Mouse (Mus musculus): ENCODE data around the gene Ephb1.

Gene Ephb1

DNA sequence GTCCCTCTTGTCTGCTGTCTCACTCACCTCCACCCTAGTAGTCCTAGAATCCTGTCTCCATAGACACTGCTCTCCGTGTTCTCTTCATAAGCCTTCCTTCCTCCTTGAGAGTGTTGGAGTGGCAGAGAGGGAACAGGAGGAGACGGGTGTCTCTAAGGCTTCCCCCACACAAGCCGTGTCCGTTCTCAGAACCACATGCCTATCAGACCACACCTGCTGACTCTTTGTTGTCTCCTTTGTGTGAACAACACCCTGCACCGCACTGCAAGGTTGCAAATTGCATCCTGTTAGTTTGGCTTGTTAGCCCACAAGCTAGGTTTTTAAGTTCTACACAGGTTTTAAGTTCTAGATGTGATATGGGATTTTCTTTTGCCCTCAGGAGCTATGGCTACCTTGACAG is 435.2 kb downstream of the Ephb1 start:
- no peak for DNase-seq (ENCODE audit: low read depth, low spot score)

DNA sequence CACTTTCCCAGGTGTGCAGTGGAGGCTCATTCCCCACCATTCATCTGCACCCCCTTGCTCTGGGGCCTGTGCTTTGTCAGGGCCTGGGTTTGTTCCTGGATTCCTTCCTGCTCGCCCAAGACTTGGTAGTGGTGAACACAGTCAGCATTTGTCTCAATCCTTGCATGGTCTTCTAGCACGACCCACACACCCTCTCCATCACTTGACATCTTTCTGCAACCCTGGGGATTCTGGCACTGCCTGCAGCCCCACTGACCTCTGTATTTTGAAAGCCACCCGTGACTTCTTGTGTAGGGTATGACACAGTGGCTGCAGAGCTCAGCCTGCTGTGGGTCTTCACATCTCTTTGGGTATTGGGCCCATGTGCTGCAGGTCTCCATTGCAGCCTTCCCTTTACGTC is 435.7 kb downstream of the Ephb1 start:
- no peak for DNase-seq (ENCODE audit: low read depth, low spot score)

DNA sequence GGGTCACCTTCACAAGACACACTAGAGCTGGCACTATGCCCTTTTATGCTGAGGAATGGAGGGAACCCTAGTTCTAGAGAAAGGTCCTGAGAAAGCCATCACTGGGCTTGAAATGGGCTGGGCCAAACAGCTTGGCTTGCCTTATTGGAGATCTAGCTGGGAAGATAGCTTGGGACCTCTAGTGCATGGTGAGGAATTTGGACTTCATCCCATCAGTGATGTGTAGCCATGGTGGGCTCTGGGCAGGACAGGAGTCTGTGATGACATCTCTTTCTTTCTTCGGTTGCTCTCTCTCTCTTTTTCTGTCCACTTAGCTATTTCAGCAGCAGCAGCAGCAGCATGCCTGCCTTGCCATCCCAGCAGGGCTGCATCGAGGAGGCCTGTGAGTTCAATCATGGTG is 439.4 kb downstream of the Ephb1 start:
- DNase-seq (ENCODE audit: low read depth, low spot score) = no peak

DNA sequence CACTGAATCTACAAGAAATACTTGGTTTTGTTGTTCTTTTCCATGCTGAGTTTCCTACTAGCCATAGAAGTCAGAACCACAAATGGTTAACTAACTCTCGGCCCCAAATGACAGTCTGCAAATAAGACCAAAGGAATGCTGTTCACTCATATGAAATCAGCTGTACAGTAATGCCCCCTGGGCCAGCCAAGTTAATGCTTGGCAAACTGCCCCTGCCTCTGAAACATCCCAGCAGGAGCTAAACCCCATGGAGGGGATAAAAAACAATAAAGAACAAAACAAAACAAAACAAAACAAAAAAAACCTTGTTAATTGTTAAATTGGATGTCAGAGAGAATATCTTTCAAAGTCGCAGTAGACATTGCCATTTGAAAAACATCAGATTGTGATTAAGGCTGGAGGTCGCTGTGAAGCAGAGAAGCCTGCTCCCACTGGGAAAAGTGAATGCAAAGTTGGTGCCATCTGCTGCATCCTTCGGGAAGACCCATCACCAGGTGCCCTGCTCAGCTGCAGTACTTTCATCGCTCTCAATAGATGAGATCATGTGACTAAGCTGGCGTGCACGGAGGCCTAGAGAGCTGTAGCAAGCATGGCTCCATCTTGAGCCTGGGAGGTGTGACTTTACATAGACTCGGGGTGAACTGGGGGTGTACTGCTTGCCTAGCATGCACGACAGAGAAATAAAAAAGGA is 443.2 kb downstream of the Ephb1 start:
- peak; percentile 65 for DNase-seq (ENCODE audit: low read depth, low spot score)

DNA sequence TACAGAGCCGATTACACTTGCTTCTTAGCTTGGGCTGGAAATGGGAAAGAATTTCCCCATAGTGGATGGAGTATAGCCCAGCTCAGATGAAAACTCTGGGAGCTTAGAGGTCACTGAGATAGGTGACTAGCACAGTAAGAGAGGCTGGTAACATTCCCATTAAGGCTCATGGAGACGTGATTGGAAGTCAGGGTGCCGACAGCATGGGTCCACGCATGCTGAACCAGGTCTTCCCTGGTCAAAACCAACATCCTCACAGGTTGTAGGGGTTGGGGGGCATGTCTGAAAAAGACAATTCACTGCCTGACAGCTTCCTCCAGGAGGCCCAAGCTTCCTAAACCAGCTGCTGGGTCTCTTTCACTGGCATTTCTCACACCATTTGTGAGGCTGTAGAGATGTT is 445.0 kb downstream of the Ephb1 start:
- no peak for DNase-seq (ENCODE audit: low read depth, low spot score)

DNA sequence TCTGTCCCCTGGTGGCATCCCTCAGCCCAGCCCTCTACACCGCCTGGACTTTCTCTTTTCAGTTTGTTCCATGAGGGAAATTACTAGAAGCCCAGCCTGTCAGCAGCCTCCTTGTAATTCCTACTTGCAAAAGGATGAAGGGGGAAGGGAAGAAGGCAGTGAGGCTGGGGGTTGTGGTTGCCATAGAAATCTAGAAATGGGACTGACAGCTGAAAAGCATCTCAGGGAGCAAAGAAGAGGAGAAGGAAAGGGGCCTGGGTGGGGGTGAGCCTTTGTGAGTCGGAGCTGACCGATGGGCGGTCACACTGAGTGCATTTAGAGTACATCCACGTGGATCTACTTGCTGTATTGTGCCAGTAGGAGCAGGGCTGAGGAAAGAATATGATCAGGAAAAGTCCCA is 445.6 kb downstream of the Ephb1 start:
- no peak for DNase-seq (ENCODE audit: low read depth, low spot score)

DNA sequence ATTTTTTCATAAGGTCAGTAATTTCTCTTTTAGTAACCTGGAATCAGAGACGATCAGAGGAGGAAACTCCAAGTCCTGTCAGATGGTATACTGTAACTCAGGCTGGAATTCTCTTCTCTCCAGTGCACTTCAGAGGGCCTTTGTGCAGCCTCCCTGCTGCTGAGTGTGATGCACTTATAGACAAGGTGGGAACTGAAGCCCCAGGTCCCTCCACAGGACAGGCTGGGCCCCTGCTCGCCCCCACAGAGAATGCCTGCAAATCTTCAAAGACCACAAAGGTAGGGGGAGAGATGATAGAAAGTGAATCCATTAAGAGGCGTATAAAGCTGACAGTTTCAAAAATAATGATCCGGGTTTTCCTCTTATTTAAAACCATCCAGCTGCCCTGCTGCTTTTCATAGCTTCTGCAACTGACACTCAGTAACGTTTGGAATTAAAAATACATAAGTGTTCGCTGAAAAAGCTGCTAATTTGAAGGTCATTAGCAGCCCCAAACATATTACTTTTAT is 446.7 kb downstream of the Ephb1 start:
- no peak for DNase-seq (ENCODE audit: low read depth, low spot score)

DNA sequence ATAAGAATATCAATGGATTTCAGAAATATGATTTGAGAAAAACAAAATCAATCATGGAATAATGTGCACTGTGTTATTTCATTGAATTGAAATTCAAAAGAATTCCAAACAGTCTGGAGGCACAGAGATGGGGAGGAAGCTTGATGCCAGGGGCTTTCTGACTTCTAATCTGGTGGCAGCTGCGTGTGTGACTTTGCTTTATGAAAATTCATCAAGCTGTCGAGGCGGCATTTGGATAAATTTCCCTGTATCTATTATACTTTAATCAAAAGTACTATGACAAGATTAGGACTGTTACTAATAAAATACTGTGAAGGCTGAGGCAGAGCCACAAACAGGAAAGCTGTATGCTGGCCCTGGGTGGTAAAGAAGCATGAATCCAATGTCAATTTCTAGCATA is 451.1 kb downstream of the Ephb1 start:
- no peak for DNase-seq (ENCODE audit: low read depth, low spot score)

DNA sequence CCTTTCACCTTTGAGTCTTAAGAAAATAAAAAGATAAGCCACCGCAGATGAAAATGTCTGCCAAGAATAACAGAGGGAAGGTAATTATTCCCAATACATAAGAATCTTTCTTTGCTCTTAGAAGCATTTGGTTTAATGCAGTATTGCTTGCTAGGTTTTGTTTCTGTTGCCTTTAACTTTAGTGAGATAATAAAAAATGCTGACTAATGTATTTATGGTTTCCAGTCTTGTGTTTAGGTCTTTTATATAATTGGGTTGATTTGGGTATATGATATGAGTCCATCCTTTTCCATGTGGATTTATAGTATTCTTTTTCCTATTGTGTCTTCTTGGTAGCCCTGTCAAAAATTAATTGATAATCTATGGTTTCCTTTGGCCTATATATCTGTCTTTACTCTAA is 456.6 kb downstream of the Ephb1 start:
- DNase-seq (ENCODE audit: low read depth, low spot score) = no peak

DNA sequence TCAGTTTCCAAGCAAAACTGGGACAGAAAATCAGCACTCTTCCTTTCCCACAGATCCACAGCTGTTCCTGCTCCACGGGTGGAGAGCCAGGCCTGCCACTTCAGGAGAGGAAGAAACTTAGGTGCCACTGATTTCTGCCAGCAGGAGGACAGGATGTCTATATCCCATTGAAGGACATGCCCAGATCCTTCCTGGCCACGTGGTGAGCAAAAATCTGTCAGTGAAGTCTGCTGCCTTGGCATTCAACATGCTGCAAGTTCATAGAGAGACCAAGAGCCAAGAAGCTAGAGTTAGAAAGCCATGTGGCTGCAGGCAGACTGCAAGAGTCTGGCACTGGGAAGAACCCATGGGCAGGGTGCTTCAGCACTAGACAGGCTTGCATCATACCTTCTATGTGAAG is 471.2 kb downstream of the Ephb1 start:
- DNase-seq (ENCODE audit: low read depth, low spot score) = peak; percentile 94

DNA sequence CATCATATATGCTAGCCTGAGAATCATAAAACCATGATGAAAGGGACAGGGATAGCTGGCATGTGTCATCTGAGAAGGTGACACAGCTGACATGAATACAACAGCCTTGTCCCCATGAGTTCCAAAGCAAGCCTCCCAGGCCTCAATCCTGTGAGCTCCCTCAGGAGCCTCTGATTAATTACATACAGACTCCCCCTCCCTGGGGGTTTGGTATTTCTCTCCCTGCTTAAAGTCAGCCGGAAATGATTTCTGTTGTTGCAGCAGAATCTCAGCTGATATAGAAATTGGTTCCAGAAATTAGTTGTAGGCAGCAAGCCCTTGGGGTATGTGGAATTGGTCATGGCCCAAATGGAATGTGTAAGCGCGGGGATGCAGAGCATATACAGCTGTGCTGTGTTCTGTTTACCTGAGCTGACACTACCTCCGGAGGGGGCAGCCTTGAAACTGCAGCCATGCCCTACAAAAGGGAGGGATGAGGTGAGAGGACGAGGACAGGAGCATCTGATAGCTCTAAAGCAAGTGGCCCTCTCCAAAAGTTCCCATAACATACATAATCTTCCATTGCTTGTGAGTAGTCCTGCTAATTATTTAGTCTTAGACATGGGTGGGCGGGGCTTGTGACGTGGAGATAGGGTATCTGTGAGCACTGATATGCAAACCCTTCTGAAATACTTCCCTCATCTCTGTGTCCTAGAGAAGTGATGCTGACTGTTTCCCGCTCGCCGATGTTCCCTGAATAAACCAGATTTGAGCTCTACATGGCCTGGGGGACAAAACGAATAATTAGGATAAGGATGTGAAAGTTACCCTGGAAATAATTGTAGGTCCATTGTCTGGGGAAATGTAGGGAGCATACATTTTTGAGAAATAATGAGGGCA is 477.1 kb downstream of the Ephb1 start:
- no peak for DNase-seq (ENCODE audit: low read depth, low spot score)

DNA sequence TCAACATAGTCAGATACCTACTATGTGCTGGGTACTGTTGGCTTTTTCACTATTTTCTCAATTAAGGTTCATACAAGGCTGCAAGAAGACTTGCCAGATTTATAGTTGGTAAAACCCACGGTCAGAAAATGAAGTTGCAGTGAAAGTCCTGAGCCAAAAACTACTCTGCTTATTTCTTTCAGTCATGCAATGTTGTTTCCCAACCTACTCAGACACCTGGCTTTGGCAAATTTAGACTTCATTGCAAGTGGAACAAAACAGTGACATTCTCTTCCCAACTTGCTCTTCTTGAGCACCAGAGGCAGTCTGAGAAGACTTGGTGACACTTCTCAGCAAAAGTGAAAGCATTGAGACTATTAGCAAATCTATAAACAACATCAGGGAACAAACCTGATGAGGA is 479.2 kb downstream of the Ephb1 start:
- peak; percentile 53 for DNase-seq (ENCODE audit: low read depth, low spot score)

All from brain, adult 2 months (tissue).